Mouse (Mus musculus) mesoderm, embryonic 11.5 days (tissue): ENCODE measurements at regions not wholly inside any gene's neighbourhood (a gene's known extent, or its start where the extent isn't known, plus 50 kb on each side); places are given as distances from the start of the nearest gene placed in this dataset.
A peak's percentile ranks its signal among the peaks of the same experiment; 100 is the strongest.

Experiments used
- DNase-seq: peaks from one replicate; pipeline ENCODE4 v3.0.0-alpha.2; 2012; ENCODE audit warnings: low read depth, low spot score

- DNase-seq, result no peak
Measured at GRCm38 (mm10) chr3:38047445-38047844, 323.2 kb upstream of the Gm5148 start.

GRCm38 (mm10) chr3:38046611-38047010 is 322.3 kb upstream of the Gm5148 start:
- DNase-seq, result no peak

- DNase-seq, result no peak
Measured at GRCm38 (mm10) chr3:38045989-38046388, 321.7 kb upstream of the Gm5148 start.

- no peak for DNase-seq
Measured at GRCm38 (mm10) chr3:38045523-38045922, 321.2 kb upstream of the Gm5148 start.

GRCm38 (mm10) chr3:38044338-38044737 is 320.0 kb upstream of the Gm5148 start:
- DNase-seq, result no peak

GRCm38 (mm10) chr3:38042614-38043013 is 318.3 kb upstream of the Gm5148 start:
- DNase-seq, result peak; percentile 81

GRCm38 (mm10) chr3:38036131-38036530 is 311.8 kb upstream of the Gm5148 start:
- no peak for DNase-seq

GRCm38 (mm10) chr3:38034138-38034537 is 309.8 kb upstream of the Gm5148 start:
- DNase-seq, result no peak

- no peak for DNase-seq
Measured at GRCm38 (mm10) chr3:38014768-38015167, 290.5 kb upstream of the Gm5148 start.

- DNase-seq, result no peak
Measured at GRCm38 (mm10) chr3:38009168-38009567, 284.9 kb upstream of the Gm5148 start.

GRCm38 (mm10) chr3:38008321-38008720 is 284.0 kb upstream of the Gm5148 start:
- DNase-seq, result no peak

- DNase-seq, result no peak
Measured at GRCm38 (mm10) chr3:38007626-38008025, 283.3 kb upstream of the Gm5148 start.

- no peak for DNase-seq
Measured at GRCm38 (mm10) chr3:38002275-38002674, 278.0 kb upstream of the Gm5148 start.

- no peak for DNase-seq
Measured at GRCm38 (mm10) chr3:37999779-38000178, 275.5 kb upstream of the Gm5148 start.

- no peak for DNase-seq
Measured at GRCm38 (mm10) chr3:37997998-37998397, 273.7 kb upstream of the Gm5148 start.

GRCm38 (mm10) chr3:37989992-37990391 is 265.7 kb upstream of the Gm5148 start:
- DNase-seq, result no peak

- peak; percentile 23 for DNase-seq
Measured at GRCm38 (mm10) chr3:37987775-37988505, 263.6 kb upstream of the Gm5148 start.

GRCm38 (mm10) chr3:37987007-37987774 is 262.9 kb upstream of the Gm5148 start:
- peak; percentile 44 for DNase-seq

GRCm38 (mm10) chr3:37984706-37985105 is 260.4 kb upstream of the Gm5148 start:
- DNase-seq, result no peak

GRCm38 (mm10) chr3:37981481-37982180 is 257.3 kb upstream of the Gm5148 start:
- no peak for DNase-seq

GRCm38 (mm10) chr3:37979871-37980270 is 255.6 kb upstream of the Gm5148 start:
- peak; percentile 35 for DNase-seq

- DNase-seq, result no peak
Measured at GRCm38 (mm10) chr3:37978481-37978880, 254.2 kb upstream of the Gm5148 start.
